9 mouse cellular contexts compared by ENCODE assay signal in genomic region chr3:89510979-89511378, GRCm38 (mm10). TPM values are rescaled to one million over a fixed set of nuclear protein-coding genes. Genes with fewer than 3 reads are reported as not detected.
A peak's percentile ranks its signal among the peaks of the same experiment; 100 is the strongest.
DNase-seq lines count a peak whose midpoint lies in the region; ATAC-seq lines count a peak whose summit lies in the region.
"Had no signal": no experiment of that assay in that cellular context is flagged by ENCODE, and none has a peak within 500 bp of the region (broad histone marks: within the 10 kb centered on the region; RNA-seq: fewer than 3 reads in every experiment).

No protein-coding gene starts in this region.

- peaks cover 14% of the 10 kb centered on the region for H3K4me1 ChIP-seq in midbrain, embryonic 15.5 days
- H3K4me1 ChIP-seq: liver, embryonic 13.5 days had no signal

- H3K4me3 ChIP-seq in midbrain, embryonic 15.5 days = peak overlapping the region; percentile 10; the same call in 1 of the 2 replicates
- H3K4me3 ChIP-seq: liver, embryonic 13.5 days had no signal

- H3K4me2 ChIP-seq in midbrain, embryonic 15.5 days = peak overlapping the region; percentile 40
- H3K4me2 ChIP-seq: liver, embryonic 13.5 days had no signal

- intact Hi-C loops in left cerebral cortex, postnatal 14 days (cut with DNase I) = loop anchor here (2.0 to 10.0 kb wide), 2 partner anchors 178 to 344 kb away; no protein-coding TSS in a partner anchor

- WGBS in midbrain, embryonic 15.5 days = 12% methylated on average over 4 of the region's 4 CpGs

- H3K36me3 ChIP-seq in midbrain, embryonic 15.5 days (replicated peaks) = no peaks in the 10 kb centered on the region
- H3K36me3 ChIP-seq: liver, embryonic 13.5 days had no signal

- no peaks in the 10 kb centered on the region for H3K27me3 ChIP-seq in midbrain, embryonic 15.5 days (replicated peaks)

- H3K27ac ChIP-seq in midbrain, embryonic 15.5 days = peak overlapping the region; percentile 75
- H3K27ac ChIP-seq: liver, embryonic 13.5 days had no signal

- H3K9ac ChIP-seq in midbrain, embryonic 15.5 days = no peak overlapping the region
- H3K9ac ChIP-seq: liver, embryonic 13.5 days had no signal

- peak; percentile 70 for ATAC-seq in midbrain, embryonic 15.5 days (replicated peaks)

- peak; percentile 40 for DNase-seq in kidney, adult 18-20 months
- DNase-seq in kidney, adult 9 months = no peak
- DNase-seq in adrenal gland, adult 18-20 months (ENCODE audit: low spot score in 2 of 2) = peak; percentile 22 to 40
- peak; percentile 80 for DNase-seq in embryo, embryonic 10.5 days (ENCODE audit: low spot score)
- peak; percentile 65 for DNase-seq in heart, postnatal 4 days
- peak; percentile 69 to 81 for DNase-seq in left cerebral cortex, postnatal 14 days (ENCODE audit: low spot score in 2 of 2)
- DNase-seq in thymus, postnatal 25 days = peak; percentile 29
- DNase-seq: liver, embryonic 13.5 days had no signal

- no peaks in the 10 kb centered on the region for H3K9me3 ChIP-seq in midbrain, embryonic 15.5 days
- H3K9me3 ChIP-seq: liver, embryonic 13.5 days had no signal

RNA-seq across cellular contexts. Expression of gene Kcnn3, which starts 9.0 kb away (rescaled TPM):
- 1 to 10 TPM; 2.7 to 3.8 TPM for total RNA-seq in adrenal gland, adult 18-20 months (2021)
- total RNA-seq in heart, postnatal 4 days (2021) = 1 to 10 TPM; 4.3 to 4.8 TPM
- 10 to 100 TPM; 21.7 to 22.3 TPM for total RNA-seq in left cerebral cortex, postnatal 14 days (2021)
- 8.5 and 8.7 TPM in 2 replicates for polyA plus RNA-seq in midbrain, embryonic 15.5 days (2015; fragmentation: Nextera tagmentation; extraction: Ambion mirVana)

RNA-seq across cellular contexts. Expression of gene Pmvk, which starts 56.6 kb away (rescaled TPM):
- 10 to 100 TPM; 31.4 to 77.1 TPM for total RNA-seq in adrenal gland, adult 18-20 months (2021)
- total RNA-seq in heart, postnatal 4 days (2021) = 10 to 100 TPM; 11.3 to 13.3 TPM
- total RNA-seq in left cerebral cortex, postnatal 14 days (2021) = 10 to 100 TPM; 33.6 to 36.8 TPM
- 123 and 132 TPM in 2 replicates for polyA plus RNA-seq in midbrain, embryonic 15.5 days (2015; fragmentation: Nextera tagmentation; extraction: Ambion mirVana)
